Mouse (Mus musculus) CH12.LX (cell line): Measurements from ENCODE around the gene Dnajc6.

ENCODE experiments used
- CHD2 ChIP-seq: IDR thresholded peaks from 2 replicates; pipeline ENCODE4 v1.6.1; 2011; ENCODE audit warnings: low read length, improper control_type of control experiment
- CTCF ChIP-seq, 2 experiments: IDR thresholded peaks in 1 of 2; conservative IDR thresholded peaks in 1 of 2; 2 replicates each; pipeline ENCODE4 v1.5.1; 2011 to 2012; ENCODE audit warnings: low read depth in 2 of 2, low read length in 2 of 2, improper control_type of control experiment in 1 of 2, inconsistent platforms in 1 of 2, mild to moderate bottlenecking in 1 of 2, moderate library complexity in 1 of 2
- ELF1 ChIP-seq: IDR thresholded peaks from 2 replicates; pipeline ENCODE4 v1.6.1; 2014; ENCODE audit warnings: low read depth, mild to moderate bottlenecking, inconsistent platforms, low read length, improper control_type of control experiment
- EP300 ChIP-seq: IDR thresholded peaks from 2 replicates; pipeline ENCODE4 v1.6.1; 2011; ENCODE audit warnings: low read length, improper control_type of control experiment
- JUND ChIP-seq: conservative IDR thresholded peaks from 2 replicates; pipeline ENCODE4 v1.6.1; 2011; ENCODE audit warnings: low read depth, low read length, improper control_type of control experiment
- MAFK ChIP-seq: IDR thresholded peaks from 2 replicates; pipeline ENCODE4 v1.6.1; 2011; ENCODE audit warnings: low read length, improper control_type of control experiment; ENCODE audit not compliant: insufficient replicate concordance
- POLR2AphosphoS2 ChIP-seq: IDR thresholded peaks from 2 replicates; pipeline ENCODE4 v1.6.1; 2011; ENCODE audit warnings: low read depth, low read length, improper control_type of control experiment
- SMC3 ChIP-seq: IDR thresholded peaks from 2 replicates; pipeline ENCODE4 v1.6.1; 2011; ENCODE audit warnings: low read depth, low read length, improper control_type of control experiment
- TCF12 ChIP-seq: IDR thresholded peaks from 2 replicates; pipeline ENCODE4 v1.6.1; 2014; ENCODE audit warnings: low read depth, mild to moderate bottlenecking, inconsistent platforms, low read length, improper control_type of control experiment
- ZC3H11A ChIP-seq: IDR thresholded peaks from 2 replicates; pipeline ENCODE4 v1.6.1; 2012; ENCODE audit warnings: low read depth, mild to moderate bottlenecking, inconsistent platforms, low read length, improper control_type of control experiment

DNA sequence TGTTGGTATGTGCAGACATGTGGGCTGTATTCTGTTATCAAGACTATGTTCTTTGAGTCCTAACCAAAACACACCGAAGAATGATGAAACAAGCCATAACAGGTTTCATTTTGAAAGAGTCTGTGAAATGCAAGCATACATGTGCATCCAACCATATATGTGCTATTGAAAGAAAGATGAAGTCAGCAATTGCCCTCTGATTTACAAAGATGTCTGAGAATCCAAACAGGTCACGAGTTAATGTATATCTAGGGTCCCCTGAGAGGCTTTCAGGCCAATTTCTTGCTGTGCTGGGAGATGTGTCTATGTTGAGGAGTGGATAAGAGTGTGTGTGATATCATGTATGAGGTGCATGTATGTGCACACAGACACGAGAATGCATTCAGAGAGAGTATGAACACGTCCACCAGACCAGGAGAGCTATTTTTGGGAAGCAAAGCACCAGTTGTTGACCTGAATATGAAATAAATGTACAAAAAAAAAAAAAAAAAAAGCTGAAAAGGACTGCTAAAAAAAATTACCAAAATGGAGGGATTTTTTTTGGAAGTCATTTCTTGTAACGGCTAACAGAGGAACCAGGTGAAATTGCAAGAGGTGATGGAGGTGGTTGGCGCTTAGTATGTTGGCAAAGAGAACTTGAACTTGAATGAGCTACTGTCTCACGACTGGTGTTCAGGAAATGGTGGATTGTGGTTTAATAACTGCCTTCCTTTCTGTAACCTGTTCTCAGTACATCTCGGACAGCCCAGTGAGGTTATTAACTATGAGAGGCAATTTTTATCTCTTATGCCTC, 13.9 kb downstream of the Dnajc6 start:
- TF ChIP-seq CTCF (conservative IDR thresholded peaks at IDR 0.05 in 1 of 2, IDR thresholded peaks at IDR 0.05 in 1 of 2; ENCODE audit: low read depth in 2 of 2, low read length in 2 of 2) (no peak), ZC3H11A (no peak), TCF12 (no peak), POLR2AphosphoS2 (no peak), JUND (no peak), MAFK (no peak), SMC3 (no peak), CHD2 (no peak), EP300 (no peak), ELF1 (no peak)
